Mouse (Mus musculus) left cerebral cortex, adult 18-20 months (tissue): Measurements from ENCODE around the gene Gtdc1. TPM values are rescaled to one million over a fixed set of nuclear protein-coding genes. Genes with fewer than 3 reads are reported as not detected.
"Not testable (repeated sequence)": the region's sequence is repeated elsewhere in the genome, so short reads cannot be mapped to it uniquely, and the experiment has no call there.

Source experiments
- DNase-seq, 2 experiments: peaks; one replicate each; pipeline ENCODE4 v3.0.0; 2021 to 2022; ENCODE audit warnings: low spot score in 2 of 2, mixed read lengths in 1 of 2
- total RNA-seq, 2 experiments: library from RNA; stranded (reverse); gene quantifications; 2 replicates each; pipeline ENCODE4 v1.2.3; 2021

The Gtdc1 gene
- total RNA-seq, 2 experiments from 2014 or later = 88.1 to 97.0 TPM

DNA sequence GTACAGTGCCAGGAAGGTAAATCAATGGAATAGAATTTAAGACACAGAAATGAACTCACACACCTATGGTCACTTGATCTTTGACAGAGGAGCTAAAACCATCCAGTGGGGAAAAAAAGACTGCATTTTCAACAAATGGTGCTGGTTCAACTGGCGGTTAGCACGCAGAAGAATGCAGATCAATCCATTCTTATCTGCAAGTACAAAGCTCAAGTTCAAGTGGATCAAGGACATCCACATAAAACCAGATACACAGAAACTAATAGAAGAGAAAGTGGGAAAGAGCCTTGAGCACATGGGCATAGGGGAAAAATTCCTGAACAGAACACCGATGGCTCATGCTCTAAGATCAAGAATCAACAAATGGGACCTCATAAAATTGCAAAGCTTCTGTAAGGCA, 327.8 kb downstream of the Gtdc1 start:
- not testable (repeated sequence) for DNase-seq

DNA sequence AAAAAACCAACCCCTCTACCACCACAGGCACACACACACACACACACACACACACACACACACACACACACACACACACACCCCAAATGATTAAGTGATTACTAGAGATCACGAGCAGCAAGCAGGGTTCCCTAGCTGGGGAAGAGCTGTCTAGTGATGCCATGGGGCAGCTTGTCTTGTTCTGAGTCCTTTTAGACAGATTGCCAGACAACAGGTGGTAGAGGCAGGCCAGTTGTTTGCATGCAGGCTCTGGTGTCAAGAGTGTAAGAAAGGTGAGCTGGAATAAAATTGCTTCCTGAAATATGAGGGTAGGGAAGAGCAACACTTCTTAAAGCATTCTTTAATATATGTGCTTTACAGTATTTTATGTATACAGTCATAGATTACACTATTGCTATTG, 333.2 kb downstream of the Gtdc1 start:
- no peak for DNase-seq

DNA sequence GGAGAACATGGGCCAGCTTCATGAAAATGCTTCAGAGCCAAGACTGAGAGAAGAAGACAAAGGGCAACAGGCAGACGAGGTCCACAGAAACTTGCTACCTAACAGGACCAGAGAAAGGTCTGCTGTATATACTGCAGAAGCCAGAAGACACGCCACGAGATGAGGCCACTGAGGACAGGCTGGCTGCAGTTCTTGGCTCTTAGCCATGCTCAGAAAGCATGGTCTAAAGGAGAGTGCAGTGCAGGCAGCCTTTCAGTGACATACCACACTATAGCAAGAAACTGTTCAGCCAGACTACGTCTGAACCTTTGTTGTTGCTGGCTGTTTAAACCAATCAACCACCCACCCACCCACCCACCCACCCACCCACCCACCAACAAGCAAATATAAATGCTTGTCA, 336.6 kb downstream of the Gtdc1 start:
- DNase-seq = no peak

DNA sequence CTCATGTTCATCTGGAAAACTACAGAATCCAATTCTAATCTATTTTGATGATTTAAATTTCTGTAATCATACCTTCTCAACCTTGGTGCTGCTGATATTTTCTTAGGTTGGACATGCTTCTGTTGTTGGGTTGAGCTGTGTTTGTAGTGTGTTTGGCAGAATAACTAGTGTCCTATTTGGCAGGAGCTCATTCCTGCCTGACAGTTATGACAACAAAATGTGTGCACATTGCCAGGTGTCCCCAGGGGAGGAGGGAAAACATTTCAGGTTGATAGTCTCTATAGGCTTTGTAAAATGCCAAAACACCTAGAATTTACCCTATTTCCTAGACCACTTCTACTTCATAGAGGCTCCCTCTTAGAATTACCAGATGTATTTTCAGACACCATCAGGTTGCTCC, 343.4 kb downstream of the Gtdc1 start:
- DNase-seq = no peak

DNA sequence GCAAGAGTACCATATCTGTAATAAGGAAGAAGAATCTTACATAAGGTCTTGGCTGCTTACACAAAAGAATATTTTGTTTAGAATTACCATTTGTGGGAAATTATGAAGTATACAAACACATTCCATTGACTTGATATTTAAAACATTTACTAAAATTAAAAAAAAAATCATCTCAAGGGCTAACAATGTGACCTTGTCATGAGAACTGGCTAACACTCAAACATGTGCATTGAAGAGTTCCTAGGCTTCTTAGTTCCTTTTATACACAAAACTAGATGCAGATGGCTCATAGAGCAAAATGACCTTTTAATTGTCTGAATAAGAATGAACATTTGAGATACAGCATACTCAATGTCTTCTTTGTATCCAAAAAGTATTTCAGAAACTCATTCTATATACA, 344.0 kb downstream of the Gtdc1 start:
- DNase-seq = no peak

DNA sequence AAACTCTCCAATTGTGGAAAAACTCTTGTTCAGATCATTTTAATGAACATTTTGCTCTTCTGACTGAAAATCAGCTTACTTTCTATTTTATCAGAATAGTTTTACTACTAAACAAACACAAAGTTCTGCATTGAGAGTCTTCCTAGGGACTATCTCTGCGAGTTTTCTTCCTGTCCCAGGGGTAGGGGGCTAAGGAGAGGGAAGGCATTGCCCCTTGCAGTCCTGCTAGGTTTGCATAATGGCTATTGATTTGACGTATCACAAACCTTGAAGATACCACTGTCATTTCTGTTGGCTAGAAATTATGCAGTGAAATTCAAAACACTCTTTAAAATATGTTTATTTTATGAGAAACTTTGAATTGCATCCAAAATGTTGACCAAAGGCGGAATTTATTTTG, 355.6 kb downstream of the Gtdc1 start:
- no peak for DNase-seq

DNA sequence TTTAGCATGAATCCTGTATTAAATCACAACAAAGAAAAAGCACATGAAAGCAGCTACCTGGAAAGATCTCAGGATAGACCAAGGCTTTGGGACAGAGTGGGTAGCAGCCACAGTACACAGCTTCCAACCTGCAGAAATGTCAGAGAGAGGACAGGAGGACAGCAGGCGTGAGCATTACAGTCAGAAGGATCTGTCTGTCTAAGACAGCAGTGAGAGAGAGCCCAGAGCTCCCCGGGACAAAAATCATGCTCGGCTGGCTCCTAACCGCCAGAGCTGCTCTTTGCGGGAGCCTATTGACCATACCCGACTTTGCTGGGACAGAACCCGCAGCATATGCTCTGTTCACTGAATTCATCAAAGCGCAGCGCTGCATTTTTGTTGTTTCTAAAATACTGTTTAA, 356.3 kb downstream of the Gtdc1 start:
- no peak for DNase-seq

DNA sequence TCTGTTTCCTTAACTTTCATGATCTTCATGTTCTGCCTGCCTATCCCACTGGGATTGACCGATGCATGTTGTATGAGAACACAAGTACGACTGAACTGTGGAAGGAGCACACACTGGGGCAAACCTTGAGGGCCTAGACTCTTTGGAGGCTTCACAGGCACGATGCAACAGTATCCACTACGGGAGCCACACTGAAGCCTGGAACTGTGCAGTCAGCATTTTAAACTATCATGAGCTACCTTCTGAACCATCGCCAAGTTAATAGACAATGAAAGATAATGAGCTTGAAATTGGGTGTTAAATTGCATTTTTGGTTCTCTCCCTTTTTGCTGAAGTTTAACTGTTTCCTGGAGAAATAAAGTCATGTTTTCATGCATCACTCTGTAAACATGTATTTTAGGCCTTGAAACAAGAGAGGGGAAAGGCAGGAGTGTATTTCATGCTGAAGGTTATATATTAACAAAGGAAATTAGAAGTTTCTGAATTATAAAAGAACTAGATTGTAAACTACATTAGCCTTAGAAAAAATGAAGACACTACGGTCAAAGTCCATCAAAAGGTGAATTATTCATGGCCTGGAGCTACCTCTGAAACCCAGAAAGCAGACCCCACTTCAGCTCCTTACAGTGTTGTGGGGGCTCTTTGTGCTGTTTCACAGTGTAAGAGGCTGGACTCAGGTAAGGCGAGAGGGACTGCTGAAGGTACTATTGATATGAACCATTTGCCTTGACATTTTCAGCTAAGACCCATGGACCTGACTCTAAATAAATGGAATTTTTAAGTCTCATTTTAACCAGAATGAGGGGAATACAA, 358.1 kb downstream of the Gtdc1 start:
- no peak for DNase-seq

DNA sequence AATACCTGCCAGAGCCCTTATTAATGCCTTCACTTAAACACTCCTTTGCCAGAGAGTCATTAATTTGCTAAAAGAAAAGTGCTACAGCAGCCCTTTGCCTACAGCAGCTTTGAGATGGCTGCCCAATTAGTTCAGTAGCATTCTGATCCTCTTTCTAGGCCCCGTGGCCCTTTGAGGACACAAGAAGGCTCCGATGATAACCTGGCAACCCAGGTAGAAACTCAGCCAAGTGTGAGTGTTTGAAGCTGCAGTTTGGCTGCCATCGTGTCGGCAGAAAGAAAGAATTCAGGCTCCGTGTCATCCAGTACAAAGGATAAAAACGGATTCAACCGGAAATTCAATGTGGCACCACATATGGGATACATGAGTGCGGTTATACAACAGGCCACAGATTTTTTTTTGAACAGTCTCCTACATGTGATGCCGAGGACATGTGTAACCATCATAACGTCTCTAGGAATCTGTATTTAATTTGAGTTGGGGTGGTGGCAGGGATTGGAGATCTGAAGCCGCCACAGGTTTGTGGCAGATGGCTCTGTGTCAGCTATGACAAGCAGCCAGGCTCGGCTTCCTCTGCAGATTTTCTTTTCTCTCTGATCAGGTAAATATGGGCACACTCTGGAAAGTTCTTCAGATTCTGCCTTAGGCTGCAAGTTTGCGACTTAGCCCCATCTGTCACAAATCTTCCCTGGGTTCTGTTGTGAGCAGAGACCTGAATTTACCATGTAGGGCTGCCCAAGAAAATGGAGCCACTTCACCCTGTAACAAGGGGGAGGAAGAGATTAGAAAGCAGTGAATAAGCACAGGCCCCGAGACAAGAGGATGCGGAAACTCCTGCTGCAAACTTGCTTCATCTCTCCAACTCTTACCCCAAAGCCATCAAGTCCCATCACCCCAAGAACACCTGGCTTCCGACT, 362.4 kb downstream of the Gtdc1 start:
- DNase-seq = peak; percentile 45 to 61

DNA sequence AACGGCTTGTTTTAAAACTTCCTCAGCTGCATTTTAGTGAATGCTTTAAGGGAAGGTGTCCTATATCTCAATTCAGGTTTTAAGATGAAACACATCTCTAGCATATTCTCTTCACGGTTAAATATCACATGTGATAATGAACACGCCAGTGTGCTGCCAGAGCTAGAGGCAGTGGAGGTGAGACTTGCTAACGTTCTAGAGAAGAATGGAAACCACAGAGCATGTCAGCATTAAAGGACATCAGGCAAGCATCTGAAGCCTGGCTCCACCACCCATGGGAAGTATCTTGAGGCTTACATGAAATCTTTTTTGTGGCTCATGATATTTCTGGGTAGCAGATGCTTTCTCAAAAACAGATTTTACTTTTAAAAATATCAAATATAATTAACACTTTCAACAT, 365.7 kb downstream of the Gtdc1 start:
- DNase-seq = no peak

DNA sequence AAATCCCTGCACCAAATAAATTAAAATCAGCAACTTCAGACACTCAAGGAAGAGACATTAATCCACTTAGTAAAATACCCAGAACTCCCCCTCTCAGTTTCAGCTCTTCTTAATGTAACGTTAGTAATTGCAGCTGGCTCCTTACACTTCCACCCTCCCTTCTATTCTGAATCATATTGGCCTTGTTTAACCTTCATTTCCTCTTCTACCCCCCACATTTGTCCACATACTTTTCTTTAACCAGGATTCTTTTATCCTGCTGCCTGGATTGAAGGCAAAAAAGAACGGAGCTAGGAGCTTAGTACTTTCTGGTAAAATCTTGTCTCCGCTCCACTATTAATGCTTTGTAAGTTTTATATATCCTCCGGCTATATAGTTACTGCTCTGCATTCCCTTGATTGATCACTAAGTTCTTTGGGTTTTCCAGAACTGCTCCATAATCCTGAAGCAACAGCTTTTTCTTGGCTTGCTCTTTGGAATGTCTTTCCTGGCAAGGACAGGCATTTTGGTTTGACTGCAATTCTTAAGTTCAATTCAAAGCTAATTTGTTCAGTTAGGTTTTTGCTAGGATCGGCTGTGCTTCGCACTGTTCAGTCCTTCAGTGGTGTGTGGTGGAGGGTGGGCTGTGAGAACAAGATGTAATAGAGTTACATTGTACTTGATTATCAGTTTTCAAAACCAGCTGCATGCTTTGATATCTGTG, 368.1 kb downstream of the Gtdc1 start:
- no peak for DNase-seq

DNA sequence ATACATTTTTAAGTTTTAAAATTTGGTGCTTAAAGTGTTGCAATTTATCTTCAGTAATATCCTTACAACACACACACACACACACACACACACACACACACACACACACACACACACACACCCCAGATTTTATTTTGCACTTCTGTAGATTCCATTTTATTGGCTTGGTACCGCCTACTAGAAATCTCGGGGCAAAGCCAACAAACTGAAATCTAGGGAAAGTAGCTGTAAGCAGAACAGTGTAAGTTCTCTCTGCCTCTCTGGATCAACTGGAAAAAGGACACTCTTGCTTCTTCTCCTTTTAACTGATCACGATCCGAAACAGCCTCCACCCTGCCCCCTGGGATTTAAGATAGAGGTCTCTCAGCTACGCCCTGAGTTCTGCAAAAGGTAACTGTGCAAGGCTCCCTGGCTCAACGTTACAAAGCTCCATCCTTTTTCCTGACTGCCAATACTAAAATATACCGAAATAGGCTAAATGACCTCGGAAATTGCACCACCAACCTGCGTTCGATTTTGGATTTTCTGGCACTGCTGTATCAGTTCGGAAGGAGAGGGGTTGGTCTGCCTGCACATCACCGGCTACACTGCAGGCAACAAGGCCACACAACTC, 369.7 kb downstream of the Gtdc1 start:
- DNase-seq = peak; percentile 25 to 42

DNA sequence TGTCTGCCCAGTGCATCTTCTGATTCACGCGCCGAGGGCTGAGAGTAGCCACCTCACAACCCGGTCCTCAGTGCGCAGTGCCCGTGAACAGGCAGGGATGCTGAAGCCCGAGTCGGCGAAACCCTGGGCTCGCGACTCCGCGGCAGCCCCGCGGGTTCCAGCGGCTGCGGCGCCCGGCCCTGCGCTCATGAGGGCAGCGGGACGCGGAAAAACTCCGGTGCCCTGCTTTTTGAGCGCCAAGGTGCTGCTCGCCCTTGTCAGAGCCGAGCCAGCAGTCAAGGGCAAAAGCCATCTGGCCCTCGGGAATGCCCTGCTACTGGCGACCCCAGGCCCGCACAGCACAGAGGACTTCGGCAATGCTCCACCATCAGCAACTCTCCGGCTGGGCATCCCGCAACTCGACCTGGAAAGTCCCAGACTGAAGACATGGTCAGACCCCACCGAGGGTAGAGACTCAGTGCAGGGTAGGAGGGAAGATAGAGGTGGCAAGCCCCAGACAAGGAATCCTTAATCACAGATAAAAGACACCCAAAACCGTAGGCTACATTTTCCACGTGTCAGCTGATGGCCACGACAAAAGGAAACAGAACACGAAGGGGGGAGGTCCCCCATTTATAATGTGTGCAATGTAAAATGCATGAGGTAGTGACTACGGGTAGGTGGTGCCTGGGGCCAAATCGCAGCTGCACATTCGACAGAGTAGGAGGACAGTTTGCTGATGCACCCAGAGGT, 370.4 kb downstream of the Gtdc1 start:
- peak; percentile 45 to 74 for DNase-seq

DNA sequence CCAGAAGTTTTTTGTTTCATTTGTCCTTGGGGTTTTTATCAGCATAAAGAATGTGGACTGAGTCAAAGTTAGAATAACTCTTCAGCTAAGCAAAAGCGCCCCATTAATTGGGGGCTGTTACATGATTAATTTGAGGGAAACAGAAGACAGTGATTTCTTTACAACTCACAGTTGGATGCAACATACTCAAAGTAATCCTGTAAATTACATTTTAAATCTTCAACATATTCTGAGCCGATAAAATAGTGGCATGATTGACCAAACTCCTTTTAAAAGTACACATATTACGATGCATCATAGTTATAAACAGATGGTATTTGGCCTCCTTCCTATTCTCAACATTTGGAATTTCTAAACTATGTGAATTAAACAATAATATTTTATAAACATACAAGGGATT, 372.7 kb downstream of the Gtdc1 start:
- no peak for DNase-seq

DNA sequence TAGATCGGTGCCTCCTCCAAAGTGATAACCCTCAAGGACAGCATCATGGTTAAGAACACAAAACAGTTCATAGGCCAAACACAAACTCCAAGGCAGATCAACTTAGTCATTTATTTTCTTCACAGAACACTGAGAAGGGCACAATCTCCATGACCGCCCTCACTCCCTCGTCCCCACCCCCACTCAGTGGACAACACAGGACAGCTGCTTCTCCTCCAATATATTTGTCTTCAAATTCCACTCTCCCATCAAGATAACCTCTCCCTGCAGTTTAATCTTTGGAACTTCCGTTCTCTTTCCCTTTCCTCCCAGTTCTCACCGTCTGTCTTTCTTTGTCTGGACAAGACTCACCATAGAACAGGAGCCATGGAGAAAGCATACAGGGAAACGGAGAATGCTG, 378.1 kb downstream of the Gtdc1 start:
- no peak for DNase-seq

DNA sequence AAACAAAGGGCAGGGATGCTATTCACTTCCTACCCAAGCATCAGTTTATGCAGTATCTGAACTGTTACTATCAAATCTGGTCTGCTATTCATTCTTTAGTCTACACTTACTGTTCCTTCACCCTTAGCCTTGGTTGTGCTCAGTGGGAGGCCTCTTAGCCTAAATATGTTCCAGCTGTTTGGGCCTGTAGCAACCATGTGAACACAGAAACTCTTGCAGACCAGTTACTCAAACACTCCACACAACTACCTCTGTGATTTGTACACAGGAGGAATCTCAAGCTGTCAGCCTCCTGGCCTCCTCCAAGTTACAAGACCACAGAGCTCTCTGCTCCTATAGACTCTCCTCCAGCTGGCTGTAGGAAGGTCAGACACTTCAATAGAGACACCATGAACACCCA, 384.7 kb downstream of the Gtdc1 start:
- DNase-seq = no peak

DNA sequence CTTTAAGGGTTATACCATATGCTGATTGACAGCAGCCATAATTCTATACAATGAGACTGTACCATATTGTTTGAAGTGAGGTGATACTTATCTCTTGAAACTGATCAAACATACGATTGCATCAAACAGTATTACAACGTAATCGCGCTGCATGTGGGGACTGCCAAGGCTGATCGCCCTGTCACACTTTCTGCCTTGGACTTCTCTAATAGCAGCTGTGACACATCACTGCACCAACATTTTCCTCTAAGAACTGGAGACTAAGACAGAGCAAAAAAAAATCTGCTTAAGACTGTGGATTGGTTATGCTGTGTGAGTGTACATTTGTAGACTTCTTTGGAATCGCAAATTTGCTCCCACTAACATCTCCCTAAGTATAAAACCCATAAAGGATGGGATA, 385.7 kb downstream of the Gtdc1 start:
- DNase-seq = no peak

DNA sequence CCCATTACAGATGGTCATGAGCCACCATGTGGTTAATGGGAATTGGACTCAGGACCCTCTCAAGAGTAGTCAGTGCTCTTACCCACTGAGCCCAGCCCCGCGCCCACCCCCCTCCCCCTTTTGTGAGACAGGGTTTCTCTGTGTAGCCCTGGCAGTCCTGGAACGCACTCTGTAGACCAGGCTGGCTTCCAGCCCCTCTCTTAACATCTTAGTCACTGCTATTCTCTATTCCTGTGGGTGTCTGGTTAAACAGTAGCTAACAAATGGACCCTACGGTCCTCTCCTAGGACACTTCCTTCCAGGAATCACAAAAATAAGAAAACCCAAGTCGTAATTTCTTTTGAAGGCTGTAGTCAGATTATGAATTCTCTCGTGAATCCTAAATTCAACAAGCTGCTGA, 386.6 kb downstream of the Gtdc1 start:
- DNase-seq = no peak

DNA sequence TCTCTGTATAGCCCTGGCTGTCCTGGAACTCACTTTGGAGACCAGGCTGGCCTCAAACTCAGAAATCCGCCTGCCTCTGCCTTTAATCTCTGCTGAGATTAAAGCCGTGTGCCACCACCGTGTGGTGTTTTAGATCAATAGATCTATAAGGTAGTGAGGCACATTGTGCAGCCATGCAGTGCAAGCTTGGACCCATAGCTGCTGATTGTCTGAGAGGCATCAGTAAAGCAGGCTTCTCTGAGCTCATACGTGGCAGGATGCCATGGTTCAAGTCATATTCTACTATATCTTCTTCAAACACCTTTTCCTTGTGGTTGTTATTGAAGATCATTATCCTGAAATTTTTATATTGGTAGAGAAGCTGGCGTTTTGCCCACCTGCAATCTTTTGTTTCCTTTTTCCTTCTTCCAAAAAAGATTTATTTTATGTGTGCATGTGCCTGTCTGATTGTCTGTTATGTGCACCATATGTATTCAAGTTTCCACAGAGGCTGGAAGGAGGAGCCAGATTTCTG, 388.3 kb downstream of the Gtdc1 start:
- DNase-seq = no peak

DNA sequence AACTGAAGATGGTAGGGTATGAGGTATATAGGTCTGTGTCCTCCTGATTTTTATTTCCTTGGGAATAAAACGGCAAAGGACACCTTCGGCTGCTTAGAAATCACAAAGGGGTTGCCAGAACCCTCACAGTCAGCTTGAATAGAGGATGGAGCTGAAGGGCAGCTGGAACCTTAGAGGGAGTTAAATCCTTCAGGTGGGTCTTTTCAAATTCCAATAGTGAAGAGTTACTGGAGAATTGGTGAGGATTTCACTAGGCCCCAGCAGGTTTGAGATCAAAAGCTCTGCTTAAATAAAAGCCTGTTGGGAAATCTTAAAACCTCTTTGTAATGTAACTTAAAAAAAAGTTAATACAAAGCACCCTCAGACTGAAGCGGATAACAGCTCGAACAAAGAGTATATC, 389.3 kb downstream of the Gtdc1 start:
- DNase-seq = no peak
